Mouse (Mus musculus) cerebellum, postnatal 4 days (tissue): ENCODE measurements around the gene Cmip.

ENCODE experiments used
- DNase-seq, 2 experiments: peaks; one replicate each; pipeline ENCODE4 v3.0.0; 2022; ENCODE audit warnings: low spot score in 2 of 2, mixed read lengths in 1 of 2

Cmip gene

GRCm38 (mm10) chr8:117348718-117349394 is 92.0 kb downstream of the Cmip start:
- DNase-seq = no peak

- no peak for DNase-seq
Observed at GRCm38 (mm10) chr8:117349541-117349940, 92.7 kb downstream of the Cmip start.

GRCm38 (mm10) chr8:117352098-117352497 is 95.2 kb downstream of the Cmip start:
- DNase-seq = no peak

- DNase-seq = no peak
Observed at GRCm38 (mm10) chr8:117355111-117355831, 98.4 kb downstream of the Cmip start.

GRCm38 (mm10) chr8:117356109-117356672 is 99.3 kb downstream of the Cmip start:
- DNase-seq = no peak

- DNase-seq = no peak
Observed at GRCm38 (mm10) chr8:117357491-117358467, 100.9 kb downstream of the Cmip start.

GRCm38 (mm10) chr8:117360172-117360930 is 103.5 kb downstream of the Cmip start:
- DNase-seq = no peak

GRCm38 (mm10) chr8:117361595-117362437 is 105.0 kb downstream of the Cmip start:
- no peak for DNase-seq

GRCm38 (mm10) chr8:117362438-117362726 is 105.5 kb downstream of the Cmip start:
- DNase-seq = no peak

- DNase-seq = peak in 1 of 2 experiments; percentile 61
Observed at GRCm38 (mm10) chr8:117363291-117363690, 106.4 kb downstream of the Cmip start.

GRCm38 (mm10) chr8:117364374-117365160 is 107.7 kb downstream of the Cmip start:
- DNase-seq = no peak

- DNase-seq = no peak
Observed at GRCm38 (mm10) chr8:117366475-117366874, 109.6 kb downstream of the Cmip start.

GRCm38 (mm10) chr8:117367441-117367840 is 110.6 kb downstream of the Cmip start:
- DNase-seq = no peak

- no peak for DNase-seq
Observed at GRCm38 (mm10) chr8:117368781-117369180, 111.9 kb downstream of the Cmip start.

GRCm38 (mm10) chr8:117370009-117370408 is 113.1 kb downstream of the Cmip start:
- DNase-seq = no peak

GRCm38 (mm10) chr8:117371189-117371588 is 114.3 kb downstream of the Cmip start:
- no peak for DNase-seq

GRCm38 (mm10) chr8:117372070-117372469 is 115.2 kb downstream of the Cmip start:
- no peak for DNase-seq

- no peak for DNase-seq
Observed at GRCm38 (mm10) chr8:117373001-117373428, 116.2 kb downstream of the Cmip start.

GRCm38 (mm10) chr8:117374087-117374486 is 117.2 kb downstream of the Cmip start:
- no peak for DNase-seq
